Comparison of ENCODE assay signal across 24 mouse cellular contexts in genomic region chr8:89169484-89169883, GRCm38 (mm10).
DNase-seq lines count a peak whose midpoint lies in the region; ATAC-seq lines count a peak whose summit lies in the region.
"Had no signal": no experiment of that assay in that cellular context is flagged by ENCODE, and none has a peak within 500 bp of the region (broad histone marks: within the 10 kb centered on the region; RNA-seq: fewer than 3 reads in every experiment).

No protein-coding gene starts in this region.

- no peak overlapping the region for H3K4me2 ChIP-seq in forebrain, embryonic 16.5 days (ENCODE audit: low read length)
- no peak overlapping the region for H3K4me2 ChIP-seq in midbrain, embryonic 13.5 days (replicated peaks)
- 0 out of 2 replicates have a peak overlapping the region, but pooled peaks have one; percentile 9 for H3K4me2 ChIP-seq in embryonic facial prominence, embryonic 12.5 days (replicated peaks)
- no peak overlapping the region for H3K4me2 ChIP-seq in limb, embryonic 12.5 days
- H3K4me2 ChIP-seq: forebrain, embryonic 15.5 days; heart, embryonic 15.5 days; intestine, embryonic 15.5 days; lung, embryonic 14.5 days had no signal

- no peak overlapping the region for H3K9ac ChIP-seq in forebrain, embryonic 16.5 days (replicated peaks; ENCODE audit: low read depth, low read length)
- no peak overlapping the region for H3K9ac ChIP-seq in midbrain, embryonic 13.5 days (replicated peaks)
- no peak overlapping the region for H3K9ac ChIP-seq in embryonic facial prominence, embryonic 12.5 days
- no peak overlapping the region for H3K9ac ChIP-seq in limb, embryonic 12.5 days (replicated peaks)
- H3K9ac ChIP-seq: forebrain, embryonic 15.5 days; heart, embryonic 15.5 days; intestine, embryonic 15.5 days; liver, embryonic 14.5 days; lung, embryonic 14.5 days had no signal

- H3K9me3 ChIP-seq in forebrain, embryonic 10.5 days, result no peaks in the 10 kb centered on the region
- no peaks in the 10 kb centered on the region for H3K9me3 ChIP-seq in forebrain, embryonic 16.5 days (ENCODE audit: control insufficient read depth, low read length)
- no peaks in the 10 kb centered on the region for H3K9me3 ChIP-seq in midbrain, embryonic 10.5 days (replicated peaks)
- no peaks in the 10 kb centered on the region for H3K9me3 ChIP-seq in midbrain, embryonic 13.5 days
- no peaks in the 10 kb centered on the region for H3K9me3 ChIP-seq in embryonic facial prominence, embryonic 12.5 days
- peaks cover 4% of the 10 kb centered on the region; the same call in 1 of the 2 replicates for H3K9me3 ChIP-seq in limb, embryonic 12.5 days
- H3K9me3 ChIP-seq: forebrain, embryonic 15.5 days; heart, embryonic 15.5 days; intestine, embryonic 15.5 days had no signal

- no peak overlapping the region for H3K4me3 ChIP-seq in forebrain, embryonic 10.5 days
- H3K4me3 ChIP-seq in forebrain, embryonic 16.5 days (replicated peaks; ENCODE audit: low read length), result no peak overlapping the region
- H3K4me3 ChIP-seq in midbrain, embryonic 10.5 days, result no peak overlapping the region
- H3K4me3 ChIP-seq in midbrain, embryonic 13.5 days (replicated peaks), result no peak overlapping the region
- H3K4me3 ChIP-seq in embryonic facial prominence, embryonic 12.5 days, result no peak overlapping the region
- no peak overlapping the region for H3K4me3 ChIP-seq in limb, embryonic 12.5 days (replicated peaks)
- H3K4me3 ChIP-seq: forebrain, embryonic 15.5 days; heart, embryonic 15.5 days; intestine, embryonic 15.5 days; megakaryocyte, embryonic 14.5 days had no signal

- H3K4me1 ChIP-seq in forebrain, embryonic 10.5 days, result peaks cover 18% of the 10 kb centered on the region
- no peaks in the 10 kb centered on the region for H3K4me1 ChIP-seq in forebrain, embryonic 16.5 days (replicated peaks; ENCODE audit: control insufficient read depth, insufficient read depth, low read length)
- peaks cover 19% of the 10 kb centered on the region for H3K4me1 ChIP-seq in midbrain, embryonic 10.5 days
- H3K4me1 ChIP-seq in midbrain, embryonic 13.5 days (replicated peaks), result peaks cover 7% of the 10 kb centered on the region; the same call in 1 of the 2 replicates
- peaks cover 7% of the 10 kb centered on the region; the same call in 1 of the 2 replicates for H3K4me1 ChIP-seq in embryonic facial prominence, embryonic 12.5 days
- H3K4me1 ChIP-seq in limb, embryonic 12.5 days (replicated peaks), result peaks cover 11% of the 10 kb centered on the region
- H3K4me1 ChIP-seq: forebrain, embryonic 15.5 days; heart, embryonic 15.5 days; intestine, embryonic 15.5 days; megakaryocyte, embryonic 14.5 days had no signal

- ATAC-seq in forebrain, embryonic 16.5 days, result no peak
- ATAC-seq in midbrain, embryonic 13.5 days, result no peak
- peak; percentile 69; the same call in 1 of the 2 replicates for ATAC-seq in embryonic facial prominence, embryonic 12.5 days (ENCODE audit: insufficient number of reproducible peaks, insufficient read depth, low FRiP score, low TSS enrichment)
- no peak for ATAC-seq in limb, embryonic 12.5 days (ENCODE audit: insufficient number of reproducible peaks, insufficient read depth, low FRiP score, low TSS enrichment, low read depth)
- ATAC-seq: CD4-positive, CD25-positive, alpha-beta regulatory T cell, adult 4 months; forebrain, embryonic 15.5 days; hindbrain, embryonic 16.5 days; intestine, embryonic 15.5 days had no signal

- no peak for DNase-seq in forebrain, embryonic 10.5 days (ENCODE audit: extremely low spot score, low spot score)
- no peak for DNase-seq in midbrain, embryonic 10.5 days (ENCODE audit: low spot score)
- DNase-seq in liver, result no peak
- no peak for DNase-seq in adrenal gland, postnatal 10 days
- DNase-seq: cerebellum, adult 11-12 months; cerebellum, postnatal 10 days; heart, postnatal 4 days; kidney, adult 9 months; lung, embryonic 14.5 days; lung, postnatal 36 days; right cerebral cortex, postnatal 14 days; thymus, adult 2 months had no signal

- peak overlapping the region; percentile 58 for H3K27ac ChIP-seq in forebrain, embryonic 10.5 days
- no peak overlapping the region for H3K27ac ChIP-seq in forebrain, embryonic 16.5 days (ENCODE audit: low read length)
- H3K27ac ChIP-seq in midbrain, embryonic 10.5 days (replicated peaks), result peak overlapping the region; percentile 46
- no peak overlapping the region for H3K27ac ChIP-seq in midbrain, embryonic 13.5 days
- no peak overlapping the region for H3K27ac ChIP-seq in embryonic facial prominence, embryonic 12.5 days
- peak overlapping the region; percentile 62; the same call in 1 of the 2 replicates for H3K27ac ChIP-seq in limb, embryonic 12.5 days
- H3K27ac ChIP-seq: forebrain, embryonic 15.5 days; heart, embryonic 15.5 days; intestine, embryonic 15.5 days; liver, embryonic 14.5 days; stomach, postnatal 0 days had no signal

- no peaks in the 10 kb centered on the region for H3K27me3 ChIP-seq in forebrain, embryonic 10.5 days (ENCODE audit: poor library complexity, severe bottlenecking)
- H3K27me3 ChIP-seq in forebrain, embryonic 16.5 days (replicated peaks; ENCODE audit: control insufficient read depth, insufficient read depth, low read length), result no peaks in the 10 kb centered on the region
- H3K27me3 ChIP-seq in midbrain, embryonic 10.5 days (ENCODE audit: low read depth, poor library complexity, severe bottlenecking), result no peaks in the 10 kb centered on the region; the same call in 1 of the 2 replicates
- H3K27me3 ChIP-seq in midbrain, embryonic 13.5 days, result no peaks in the 10 kb centered on the region
- H3K27me3 ChIP-seq in embryonic facial prominence, embryonic 12.5 days, result 0 out of 2 replicates have a peak, but pooled peaks cover 2% of the 10 kb centered on the region
- H3K27me3 ChIP-seq in limb, embryonic 12.5 days, result peaks cover 4% of the 10 kb centered on the region
- H3K27me3 ChIP-seq: forebrain, embryonic 15.5 days; heart, embryonic 15.5 days; intestine, embryonic 15.5 days; megakaryocyte, embryonic 14.5 days had no signal

- WGBS in forebrain, embryonic 10.5 days, result 42% methylated on average over 7 of the region's 7 CpGs
- 44% methylated on average over 7 of the region's 7 CpGs for WGBS in forebrain, embryonic 16.5 days
- 40% methylated on average over 7 of the region's 7 CpGs for WGBS in midbrain, embryonic 10.5 days
- 35% methylated on average over 7 of the region's 7 CpGs for WGBS in midbrain, embryonic 13.5 days
- 22% methylated on average over 7 of the region's 7 CpGs for WGBS in embryonic facial prominence, embryonic 12.5 days
- WGBS in limb, embryonic 12.5 days, result 14% methylated on average over 7 of the region's 7 CpGs

- no peaks in the 10 kb centered on the region for H3K36me3 ChIP-seq in forebrain, embryonic 10.5 days (replicated peaks)
- H3K36me3 ChIP-seq in forebrain, embryonic 16.5 days (ENCODE audit: control insufficient read depth, insufficient read depth), result no peaks in the 10 kb centered on the region
- H3K36me3 ChIP-seq in midbrain, embryonic 10.5 days, result no peaks in the 10 kb centered on the region
- H3K36me3 ChIP-seq in midbrain, embryonic 13.5 days, result no peaks in the 10 kb centered on the region
- H3K36me3 ChIP-seq in embryonic facial prominence, embryonic 12.5 days, result no peaks in the 10 kb centered on the region
- no peaks in the 10 kb centered on the region for H3K36me3 ChIP-seq in limb, embryonic 12.5 days
- H3K36me3 ChIP-seq: forebrain, embryonic 15.5 days; heart, embryonic 15.5 days; intestine, embryonic 15.5 days had no signal

Comparison
In these comparisons a context has a peak if more than half of its experiments do, and no peak if none do; other contexts are left out.
1. H3K27ac ChIP-seq: peak in forebrain, embryonic 10.5 days (single experiment), midbrain, embryonic 10.5 days (single experiment) and limb, embryonic 12.5 days (single experiment); none in forebrain, embryonic 16.5 days (single experiment), midbrain, embryonic 13.5 days (single experiment) and embryonic facial prominence, embryonic 12.5 days (single experiment).